In genomic region chr2:30064298-30064697, GRCm38 (mm10) we compare ENCODE assay signal across 8 mouse cellular contexts. TPM values are rescaled to one million over a fixed set of nuclear protein-coding genes. Genes with fewer than 3 reads are reported as not detected.
DNase-seq lines count a peak whose midpoint lies in the region; ATAC-seq and TF ChIP-seq lines count a peak whose summit lies in the region.
"Had no signal": no experiment of that assay in that cellular context is flagged by ENCODE, and none has a peak within 500 bp of the region (broad histone marks: within the 10 kb centered on the region; RNA-seq: fewer than 3 reads in every experiment).

No protein-coding gene starts in this region.

- no peak for TF ChIP-seq RAD21 in MEL (IDR thresholded peaks at IDR 0.05; ENCODE audit: low read depth, low read length)

- no peak for TF ChIP-seq CTCF in kidney, postnatal 0 days (IDR thresholded peaks at IDR 0.05; ENCODE audit: low read depth)
- no peak for TF ChIP-seq CTCF in MEL (IDR thresholded peaks at IDR 0.05 in 2 of 3, conservative IDR thresholded peaks at IDR 0.05 in 1 of 3; ENCODE audit: control insufficient read depth in 1 of 3, insufficient read depth in 1 of 3, low read depth in 2 of 3, low read length in 3 of 3, poor library complexity in 1 of 3, severe bottlenecking in 1 of 3)

- no peaks in the 10 kb centered on the region for H3K27me3 ChIP-seq in kidney, postnatal 0 days (ENCODE audit: insufficient read depth, low read length)
- no peaks in the 10 kb centered on the region for H3K27me3 ChIP-seq in MEL (ENCODE audit: control insufficient read depth in 1 of 2, insufficient read depth in 2 of 2, low read length in 2 of 2)
- H3K27me3 ChIP-seq in forebrain, embryonic 12.5 days: no peaks in the 10 kb centered on the region
- H3K27me3 ChIP-seq in liver, embryonic 16.5 days (ENCODE audit: control insufficient read depth, insufficient read depth, low read depth, low read length): no peaks in the 10 kb centered on the region

- no peak overlapping the region for H3K4me3 ChIP-seq in kidney, postnatal 0 days (replicated peaks; ENCODE audit: low read depth, low read length)
- H3K4me3 ChIP-seq in MEL (ENCODE audit: control insufficient read depth in 1 of 2, insufficient read depth in 1 of 2, low read depth in 2 of 2, low read length in 2 of 2): peak overlapping the region; percentile 86 to 94
- peak overlapping the region; percentile 57 for H3K4me3 ChIP-seq in forebrain, embryonic 12.5 days (replicated peaks)
- peak overlapping the region; percentile 80 for H3K4me3 ChIP-seq in liver, embryonic 16.5 days (ENCODE audit: low read depth, low read length)

- H3K4me1 ChIP-seq in kidney, postnatal 0 days (replicated peaks; ENCODE audit: insufficient read depth, low read length): peaks cover 23% of the 10 kb centered on the region
- peaks cover 5 to 13% of the 10 kb centered on the region in 2 experiments; a peak in 3 of 4 replicates for H3K4me1 ChIP-seq in MEL (ENCODE audit: control insufficient read depth in 1 of 2, insufficient read depth in 2 of 2, low read length in 2 of 2)
- H3K4me1 ChIP-seq in forebrain, embryonic 12.5 days: peaks cover 53% of the 10 kb centered on the region
- peaks cover 44% of the 10 kb centered on the region for H3K4me1 ChIP-seq in liver, embryonic 16.5 days (ENCODE audit: control insufficient read depth, low read depth, low read length)

- H3K9ac ChIP-seq in kidney, postnatal 0 days (ENCODE audit: low read depth, low read length): no peak overlapping the region; the same call in 1 of the 2 replicates
- peak overlapping the region; percentile 99 for H3K9ac ChIP-seq in MEL (ENCODE audit: control insufficient read depth, low read depth, low read length, poor library complexity, severe bottlenecking)
- peak overlapping the region; percentile 68 for H3K9ac ChIP-seq in forebrain, embryonic 12.5 days
- peak overlapping the region; percentile 81 for H3K9ac ChIP-seq in liver, embryonic 16.5 days (ENCODE audit: low read depth, low read length)

- 47% methylated on average over 3 of the region's 3 CpGs for WGBS in kidney, postnatal 0 days
- 51% methylated on average over 3 of the region's 3 CpGs for WGBS in forebrain, embryonic 12.5 days
- 12% methylated on average over 3 of the region's 3 CpGs for WGBS in liver, embryonic 16.5 days (ENCODE audit: insufficient replicate concordance)

- H3K79me2 ChIP-seq in MEL (ENCODE audit: control insufficient read depth, insufficient read depth, low read length, poor library complexity): peaks cover 71% of the 10 kb centered on the region

- H3K9me3 ChIP-seq in kidney, postnatal 0 days (replicated peaks; ENCODE audit: low read length): no peaks in the 10 kb centered on the region
- no peaks in the 10 kb centered on the region for H3K9me3 ChIP-seq in MEL (replicated peaks; ENCODE audit: insufficient read depth, low read length)
- H3K9me3 ChIP-seq in forebrain, embryonic 12.5 days: no peaks in the 10 kb centered on the region
- H3K9me3 ChIP-seq in liver, embryonic 16.5 days (replicated peaks; ENCODE audit: control insufficient read depth, low read length): no peaks in the 10 kb centered on the region

- no peak for ATAC-seq in kidney, postnatal 0 days (replicated peaks; ENCODE audit: low FRiP score, low read depth)
- no peak for ATAC-seq in forebrain, embryonic 12.5 days (ENCODE audit: low FRiP score)
- no peak for ATAC-seq in liver, embryonic 16.5 days (ENCODE audit: low read depth)

- peak overlapping the region; percentile 89; the same call in 1 of the 2 replicates for H3K4me2 ChIP-seq in kidney, postnatal 0 days (ENCODE audit: low read length)
- peak overlapping the region; percentile 87 for H3K4me2 ChIP-seq in forebrain, embryonic 12.5 days
- H3K4me2 ChIP-seq in liver, embryonic 16.5 days (ENCODE audit: low read depth, low read length): peak overlapping the region; percentile 100

- intact Hi-C loops in left cerebral cortex, postnatal 36 days (cut with DNase I): no loop called here

- no peak overlapping the region for H3K27ac ChIP-seq in kidney, postnatal 0 days
- H3K27ac ChIP-seq in MEL (ENCODE audit: control insufficient read depth, low read depth, low read length): peak overlapping the region; percentile 97
- no peak overlapping the region for H3K27ac ChIP-seq in forebrain, embryonic 12.5 days
- H3K27ac ChIP-seq in liver, embryonic 16.5 days (ENCODE audit: low read length): peak overlapping the region; percentile 92

- peak in 1 of 2 experiments; percentile 19; a peak in 1 of 4 replicates for TF ChIP-seq EP300 in MEL (IDR thresholded peaks at IDR 0.05; ENCODE audit: low read depth in 1 of 2, low read length in 2 of 2)

- H3K36me3 ChIP-seq in kidney, postnatal 0 days (ENCODE audit: insufficient read depth, low read length): 0 out of 2 replicates have a peak, but pooled peaks cover 5% of the 10 kb centered on the region
- peaks cover 14 to 27% of the 10 kb centered on the region in 2 experiments for H3K36me3 ChIP-seq in MEL (ENCODE audit: control insufficient read depth in 1 of 2, insufficient read depth in 2 of 2, low read length in 2 of 2)
- H3K36me3 ChIP-seq in forebrain, embryonic 12.5 days (replicated peaks): peaks cover 13% of the 10 kb centered on the region
- H3K36me3 ChIP-seq in liver, embryonic 16.5 days (ENCODE audit: control insufficient read depth, insufficient read depth): peaks cover 7% of the 10 kb centered on the region; the same call in 1 of the 2 replicates

- no peak for TF ChIP-seq POLR2A in MEL (IDR thresholded peaks at IDR 0.05; ENCODE audit: control insufficient read depth in 1 of 2, insufficient read depth in 1 of 2, low read depth in 1 of 2, low read length in 2 of 2, poor library complexity in 1 of 2)

- DNase-seq in kidney, postnatal 0 days (ENCODE audit: low spot score): no peak
- DNase-seq in kidney, postnatal 10 days: no peak
- peak; percentile 53 for DNase-seq in MEL (ENCODE audit: low read depth, low spot score)
- no peak for DNase-seq in left cerebral cortex, postnatal 36 days (ENCODE audit: low spot score in 2 of 2)
- no peak for DNase-seq in MN1 (ENCODE audit: low spot score)
- DNase-seq: cerebellum, postnatal 36 days had no signal

TF ChIP-seq in MEL, 35 proteins besides CTCF, POLR2A, EP300 and RAD21:
- no peak for TF ChIP-seq USF2 (IDR thresholded peaks at IDR 0.05; ENCODE audit: borderline replicate concordance in 1 of 2, insufficient read depth in 1 of 2, low read depth in 1 of 2, low read length in 2 of 2)
- TF ChIP-seq SMC3 (IDR thresholded peaks at IDR 0.05; ENCODE audit: low read depth, low read length): no peak
- peak; percentile 27; the same call in 1 of the 2 replicates for TF ChIP-seq SIN3A (IDR thresholded peaks at IDR 0.05; ENCODE audit: low read length)
- peak; percentile 14; the same call in 1 of the 2 replicates for TF ChIP-seq POLR2AphosphoS2 (IDR thresholded peaks at IDR 0.05; ENCODE audit: low read length)
- TF ChIP-seq TBP (IDR thresholded peaks at IDR 0.05; ENCODE audit: low read depth, low read length): peak; percentile 18; the same call in 1 of the 2 replicates
- TF ChIP-seq ETS1 (IDR thresholded peaks at IDR 0.05; ENCODE audit: low read depth, low read length): 0 out of 2 replicates have a peak, but pooled peaks have one; percentile 23
- TF ChIP-seq GATA1 (IDR thresholded peaks at IDR 0.05; ENCODE audit: low read depth, low read length): no peak
- TF ChIP-seq CHD1 (IDR thresholded peaks at IDR 0.05; ENCODE audit: low read depth, low read length): 0 out of 2 replicates have a peak, but pooled peaks have one; percentile 69
- 0 out of 2 replicates have a peak, but pooled peaks have one; percentile 1 for TF ChIP-seq RCOR1 (IDR thresholded peaks at IDR 0.05; ENCODE audit: low read depth, low read length)
- no peak for TF ChIP-seq E2F4 (IDR thresholded peaks at IDR 0.05; ENCODE audit: borderline replicate concordance, low read depth, low read length)

RNA-seq across cellular contexts. Expression of gene Set, which starts 7.1 kb away (rescaled TPM):
- polyA plus RNA-seq in kidney, postnatal 0 days (2015; fragmentation: Nextera tagmentation; extraction: Ambion mirVana): 411 and 412 TPM in 2 replicates
- 580 and 633 TPM in 2 replicates for total RNA-seq in MEL (2012; rRNA removed)
- 100 to 1,000 TPM; 250 to 973 TPM for polyA plus RNA-seq in MEL (2012; ENCODE audit: insufficient read depth in 1 of 2, insufficient read length in 2 of 2, low read depth in 1 of 2, low replicate concordance in 2 of 2, missing spikeins in 1 of 2)
- 774 and 776 TPM in 2 replicates for polyA plus RNA-seq in forebrain, embryonic 12.5 days (2016; fragmentation: Nextera tagmentation; extraction: Ambion mirVana)
- 117 and 130 TPM in 2 replicates for polyA plus RNA-seq in liver, embryonic 16.5 days (2015; fragmentation: Nextera tagmentation; extraction: Ambion mirVana)
- total RNA-seq in left cerebral cortex, postnatal 36 days (2021): 100 to 1,000 TPM; 180 to 185 TPM

RNA-seq across cellular contexts. Expression of gene Pkn3, which starts 13.2 kb away (rescaled TPM):
- polyA plus RNA-seq in kidney, postnatal 0 days (2015; fragmentation: Nextera tagmentation; extraction: Ambion mirVana): 5.7 and 6.4 TPM in 2 replicates
- 2.0 and 2.9 TPM in 2 replicates for total RNA-seq in MEL (2012; rRNA removed)
- polyA plus RNA-seq in MEL (2012; ENCODE audit: insufficient read depth in 1 of 2, insufficient read length in 2 of 2, low read depth in 1 of 2, low replicate concordance in 2 of 2, missing spikeins in 1 of 2): 1 to 10 TPM in 1 of 2 experiments, not detected in 1; 5.8 TPM
- 10.3 TPM in 2 replicates for polyA plus RNA-seq in forebrain, embryonic 12.5 days (2016; fragmentation: Nextera tagmentation; extraction: Ambion mirVana)
- polyA plus RNA-seq in liver, embryonic 16.5 days (2015; fragmentation: Nextera tagmentation; extraction: Ambion mirVana): 2.1 and 2.3 TPM in 2 replicates
- 1 to 10 TPM; 1.1 to 2.9 TPM for total RNA-seq in left cerebral cortex, postnatal 36 days (2021)

RNA-seq across cellular contexts. Expression of gene Wdr34, which starts 15.6 kb away (rescaled TPM):
- polyA plus RNA-seq in kidney, postnatal 0 days (2015; fragmentation: Nextera tagmentation; extraction: Ambion mirVana): 26.2 and 29.1 TPM in 2 replicates
- 49.3 and 53.1 TPM in 2 replicates for total RNA-seq in MEL (2012; rRNA removed)
- polyA plus RNA-seq in MEL (2012; ENCODE audit: insufficient read depth in 1 of 2, insufficient read length in 2 of 2, low read depth in 1 of 2, low replicate concordance in 2 of 2, missing spikeins in 1 of 2): 10 to 100 TPM in 1 of 2 experiments, not detected in 1; 78.3 TPM
- 42.3 and 42.5 TPM in 2 replicates for polyA plus RNA-seq in forebrain, embryonic 12.5 days (2016; fragmentation: Nextera tagmentation; extraction: Ambion mirVana)
- 5.3 and 5.7 TPM in 2 replicates for polyA plus RNA-seq in liver, embryonic 16.5 days (2015; fragmentation: Nextera tagmentation; extraction: Ambion mirVana)
- total RNA-seq in left cerebral cortex, postnatal 36 days (2021): 10 to 100 TPM; 38.6 to 40.8 TPM

RNA-seq across cellular contexts. Expression of gene Zdhhc12, which starts 29.1 kb away (rescaled TPM):
- 31.8 and 37.0 TPM in 2 replicates for polyA plus RNA-seq in kidney, postnatal 0 days (2015; fragmentation: Nextera tagmentation; extraction: Ambion mirVana)
- total RNA-seq in MEL (2012; rRNA removed): 22.6 and 25.1 TPM in 2 replicates
- 10 to 100 TPM in 1 of 2 experiments, not detected in 1; 42.1 TPM for polyA plus RNA-seq in MEL (2012; ENCODE audit: insufficient read depth in 1 of 2, insufficient read length in 2 of 2, low read depth in 1 of 2, low replicate concordance in 2 of 2, missing spikeins in 1 of 2)
- polyA plus RNA-seq in forebrain, embryonic 12.5 days (2016; fragmentation: Nextera tagmentation; extraction: Ambion mirVana): 22.9 TPM in 2 replicates
- polyA plus RNA-seq in liver, embryonic 16.5 days (2015; fragmentation: Nextera tagmentation; extraction: Ambion mirVana): 17.6 and 18.7 TPM in 2 replicates
- 1 to 10 TPM; 7.2 to 8.6 TPM for total RNA-seq in left cerebral cortex, postnatal 36 days (2021)

Comparison
In these comparisons a context has a peak if more than half of its experiments do, and no peak if none do; other contexts are left out.
1. H3K27ac ChIP-seq: peak in MEL (single experiment) and liver, embryonic 16.5 days (single experiment); none in kidney, postnatal 0 days (single experiment) and forebrain, embryonic 12.5 days (single experiment).
2. Peak in every context shown above with its lines, with median percentiles within 50 percentile points of each other: H3K4me2 ChIP-seq.